Mouse (Mus musculus) embryonic stem cell, embryonic (primary cell): Measurements from ENCODE around the gene Nav2.

Experiments used
- CTCF ChIA-PET, 4 experiments: fragments of 300-600 bp in 2 of 4; fragments of 350-600 bp in 2 of 4; sonication (Branson Sonifier 250); formaldehyde crosslinking; loops; one replicate each; lab custom pipeline; 2022; ENCODE audit warnings: inconsistent platforms in 2 of 4; lab: Charles Lee
- POLR2A ChIA-PET, 4 experiments: fragments of 300-600 bp in 2 of 4; fragments of 350-600 bp in 2 of 4; sonication (Branson Sonifier 250); formaldehyde crosslinking; loops; one replicate each; lab custom pipeline; 2022; ENCODE audit warnings: antibody characterized with exemption in 4 of 4, inconsistent platforms in 1 of 4; lab: Charles Lee

Nav2 gene

GRCm38 (mm10) chr7:49249996-49250395, 341.5 kb downstream of the Nav2 start:
- ChIA-PET CTCF (interaction anchor here (0.5 to 3.3 kb wide), 61 partner anchors 9 to 461 kb away, joined by 3 to 35 read pairs (median 4); no protein-coding TSS in a partner anchor), POLR2A (interaction anchor here in 3 of 4 experiments (0.6 to 1.4 kb wide), 11 partner anchors 8 to 415 kb away, joined by 3 to 5 read pairs (median 3); no protein-coding TSS in a partner anchor)

GRCm38 (mm10) chr7:49250581-49251307, 342.2 kb downstream of the Nav2 start:
- ChIA-PET POLR2A (interaction anchor here in 2 of 4 experiments (0.7 to 1.4 kb wide), 8 partner anchors 8 to 317 kb away, joined by 3 to 5 read pairs (median 4); no protein-coding TSS in a partner anchor), CTCF (interaction anchor here (0.5 to 3.3 kb wide), 61 partner anchors 8 to 527 kb away, joined by 3 to 35 read pairs (median 4); no protein-coding TSS in a partner anchor)

- CTCF ChIA-PET = interaction anchor here (0.5 to 3.3 kb wide), 15 partner anchors 10 to 526 kb away, joined by 3 to 35 read pairs (median 6); no protein-coding TSS in a partner anchor
- POLR2A ChIA-PET = interaction anchor here in 2 of 4 experiments (0.7 to 1.4 kb wide), 5 partner anchors 8 to 316 kb away, joined by 3 to 5 read pairs (median 3); no protein-coding TSS in a partner anchor
These were observed 342.8 kb downstream of the Nav2 start for GRCm38 (mm10) chr7:49251308-49251638.

GRCm38 (mm10) chr7:49252444-49252843, 343.9 kb downstream of the Nav2 start:
- ChIA-PET POLR2A (interaction anchor here in 1 of 4 experiments (1.4 kb wide), 1 partner anchor 20 kb away, joined by 3 read pairs; no protein-coding TSS in a partner anchor), CTCF (no interaction called here)

GRCm38 (mm10) chr7:49252902-49253301, 344.4 kb downstream of the Nav2 start:
- ChIA-PET CTCF (no interaction called here), POLR2A (no interaction called here)

GRCm38 (mm10) chr7:49255053-49255452, 346.5 kb downstream of the Nav2 start:
- CTCF ChIA-PET = interaction anchor here (0.5 to 1.4 kb wide), 8 partner anchors 13 to 302 kb away, joined by 3 to 4 read pairs (median 3); no protein-coding TSS in a partner anchor
- POLR2A ChIA-PET = interaction anchor here in 1 of 4 experiments (1.0 kb wide), 1 partner anchor 11 kb away, joined by 6 read pairs; no protein-coding TSS in a partner anchor

GRCm38 (mm10) chr7:49257234-49257906, 348.9 kb downstream of the Nav2 start:
- POLR2A ChIA-PET = interaction anchor here in 2 of 4 experiments (0.8 to 1.9 kb wide), 3 partner anchors 11 to 31 kb away, joined by 3 to 8 read pairs (median 5); no protein-coding TSS in a partner anchor
- CTCF ChIA-PET = interaction anchor here in 3 of 4 experiments (0.6 to 5.0 kb wide), 12 partner anchors 7 to 378 kb away, joined by 3 to 21 read pairs (median 4); no protein-coding TSS in a partner anchor

- POLR2A ChIA-PET = no interaction called here
- CTCF ChIA-PET = interaction anchor here (0.7 to 5.0 kb wide), 11 partner anchors 8 to 377 kb away, joined by 3 to 21 read pairs (median 5); no protein-coding TSS in a partner anchor
These were observed 349.6 kb downstream of the Nav2 start for GRCm38 (mm10) chr7:49258088-49258487.

- POLR2A ChIA-PET = interaction anchor here in 1 of 4 experiments (0.6 kb wide), 1 partner anchor 10 kb away, joined by 3 read pairs; no protein-coding TSS in a partner anchor
- CTCF ChIA-PET = interaction anchor here in 3 of 4 experiments (0.6 to 5.0 kb wide), 6 partner anchors 11 to 141 kb away, joined by 3 to 21 read pairs (median 6); no protein-coding TSS in a partner anchor
These were observed 353.5 kb downstream of the Nav2 start for GRCm38 (mm10) chr7:49261941-49262511.

GRCm38 (mm10) chr7:49266422-49266821, 357.9 kb downstream of the Nav2 start:
- ChIA-PET POLR2A (no interaction called here), CTCF (interaction anchor here in 1 of 4 experiments (0.6 kb wide), 1 partner anchor 350 kb away, joined by 5 read pairs; no protein-coding TSS in a partner anchor)

GRCm38 (mm10) chr7:49267621-49268325, 359.3 kb downstream of the Nav2 start:
- ChIA-PET POLR2A (interaction anchor here in 1 of 4 experiments (0.7 kb wide), 1 partner anchor 9 kb away, joined by 3 read pairs; no protein-coding TSS in a partner anchor), CTCF (interaction anchor here in 2 of 4 experiments (0.8 to 2.1 kb wide), 6 partner anchors 12 to 142 kb away, joined by 3 to 5 read pairs (median 4); no protein-coding TSS in a partner anchor)

- POLR2A ChIA-PET = no interaction called here
- CTCF ChIA-PET = interaction anchor here in 2 of 4 experiments (1.2 to 2.1 kb wide), 5 partner anchors 13 to 143 kb away, joined by 3 to 5 read pairs (median 4); no protein-coding TSS in a partner anchor
These were observed 359.9 kb downstream of the Nav2 start for GRCm38 (mm10) chr7:49268401-49268921.

- ChIA-PET POLR2A (no interaction called here), CTCF (interaction anchor here in 3 of 4 experiments (0.8 to 4.8 kb wide), 8 partner anchors 10 to 377 kb away, joined by 3 to 59 read pairs (median 4); no protein-coding TSS in a partner anchor)
These were observed 362.3 kb downstream of the Nav2 start for GRCm38 (mm10) chr7:49270855-49271254.

- POLR2A ChIA-PET = interaction anchor here in 3 of 4 experiments (0.6 to 1.6 kb wide), 10 partner anchors 11 to 287 kb away, joined by 3 to 6 read pairs (median 3); no protein-coding TSS in a partner anchor
- CTCF ChIA-PET = interaction anchor here (0.5 to 4.8 kb wide), 65 partner anchors 9 to 689 kb away, joined by 3 to 59 read pairs (median 4); no protein-coding TSS in a partner anchor
These were observed 364.2 kb downstream of the Nav2 start for GRCm38 (mm10) chr7:49272445-49273439.

GRCm38 (mm10) chr7:49273907-49274656, 365.6 kb downstream of the Nav2 start:
- POLR2A ChIA-PET = interaction anchor here in 2 of 4 experiments (1.3 kb wide), 3 partner anchors 9 to 28 kb away, joined by 3 read pairs; no protein-coding TSS in a partner anchor
- CTCF ChIA-PET = interaction anchor here (0.6 to 4.8 kb wide), 18 partner anchors 8 to 452 kb away, joined by 3 to 59 read pairs (median 4); no protein-coding TSS in a partner anchor
